Mouse (Mus musculus) embryonic fibroblast, embryonic 13.5 days (primary cell): ENCODE measurements at regions not wholly inside any gene's neighbourhood (a gene's known extent, or its start where the extent isn't known, plus 50 kb on each side); places are given as distances from the start of the nearest gene placed in this dataset.

Source experiments
- CTCF ChIP-seq: IDR thresholded peaks from 2 replicates; pipeline ENCODE4 v1.5.1; 2011; ENCODE audit warnings: mild to moderate bottlenecking, control low read depth, low read length, moderate library complexity, borderline replicate concordance; ENCODE audit not compliant: insufficient read depth
- POLR2A ChIP-seq: IDR thresholded peaks from 2 replicates; pipeline ENCODE4 v1.6.1; 2011; ENCODE audit warnings: low read depth, mild to moderate bottlenecking, control low read depth, low read length, moderate library complexity

DNA sequence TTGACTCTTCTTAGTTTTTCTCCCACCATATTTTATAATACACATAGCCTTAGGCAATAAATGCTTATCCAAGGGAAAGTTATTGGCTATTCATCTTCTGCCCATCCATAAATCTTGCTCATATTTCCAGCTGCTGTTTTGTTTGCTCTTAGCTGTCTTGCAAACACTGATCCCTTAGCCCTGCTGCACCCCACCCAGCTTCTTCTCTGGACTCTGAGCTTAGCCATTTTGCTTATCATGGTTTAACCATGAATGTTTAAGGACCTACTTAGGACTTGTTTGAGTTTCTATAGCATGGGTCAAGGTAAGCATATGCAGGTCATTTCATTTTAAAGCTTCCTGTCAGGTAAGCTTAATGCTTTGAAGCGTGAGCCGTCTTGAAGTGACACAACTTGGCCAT, 130.5 kb upstream of the Myo3a start:
- TF ChIP-seq POLR2A (no peak), CTCF (no peak)
